Mouse (Mus musculus): Measurements from ENCODE around the gene Slc5a4b.

DNA sequence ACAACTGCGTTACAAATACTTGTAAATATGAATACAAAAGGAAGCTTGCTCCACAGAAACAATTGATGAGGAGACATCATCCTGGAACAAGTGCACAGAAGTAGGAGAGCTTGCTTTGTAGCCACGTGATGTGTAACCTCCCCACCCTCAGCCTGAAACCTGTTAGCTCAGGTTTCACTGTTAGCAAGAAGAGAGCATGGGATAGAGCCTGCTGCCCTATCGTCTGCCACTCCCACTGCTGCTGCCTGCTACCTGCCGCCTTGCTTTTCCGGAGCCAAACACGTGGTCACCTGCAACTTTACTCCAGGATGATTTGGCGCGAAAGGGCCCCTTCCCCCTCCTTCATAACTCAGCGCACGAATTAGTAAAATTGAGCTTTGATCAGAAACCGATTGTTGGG, 58.9 kb downstream of the Slc5a4b start:
- TF ChIP-seq E2F4 (IDR thresholded peaks at IDR 0.05; ENCODE audit: insufficient read depth) (no peak), POLR2A (IDR thresholded peaks at IDR 0.05; ENCODE audit: insufficient read length, low read depth) (no peak), MAX (IDR thresholded peaks at IDR 0.05; ENCODE audit: low read depth) (no peak), MYOG (IDR thresholded peaks at IDR 0.05; ENCODE audit: control insufficient read depth in 1 of 3, insufficient read depth in 1 of 3, insufficient read length in 2 of 3, low read depth in 2 of 3) (no peak), USF1 (IDR thresholded peaks at IDR 0.05; ENCODE audit: low read depth) (no peak), TCF12 (IDR thresholded peaks at IDR 0.05; ENCODE audit: insufficient read depth, poor library complexity, severe bottlenecking) (no peak), MYOD1 (IDR thresholded peaks at IDR 0.05; ENCODE audit: control insufficient read depth in 1 of 3, insufficient read length in 2 of 3, low read depth in 2 of 3) (no peak), TCF3 (IDR thresholded peaks at IDR 0.05; ENCODE audit: insufficient read length, low read depth) (no peak), REST (IDR thresholded peaks at IDR 0.05; ENCODE audit: insufficient read depth, insufficient read length) (no peak)
